ENCODE assay signal across 17 mouse cellular contexts in genomic region chr17:43072787-43073148, GRCm38 (mm10). TPM values are rescaled to one million over a fixed set of nuclear protein-coding genes. Genes with fewer than 3 reads are reported as not detected.
DNase-seq lines count a peak whose midpoint lies in the region; ATAC-seq and TF ChIP-seq lines count a peak whose summit lies in the region.
"Had no signal": no experiment of that assay in that cellular context is flagged by ENCODE, and none has a peak within 500 bp of the region (broad histone marks: within the 10 kb centered on the region; RNA-seq: fewer than 3 reads in every experiment).

No protein-coding gene starts in this region.

- no peaks in the 10 kb centered on the region for H3K27me3 ChIP-seq in heart, postnatal 0 days (ENCODE audit: control insufficient read depth, insufficient read depth, low read length)
- H3K27me3 ChIP-seq in liver, embryonic 14.5 days (ENCODE audit: control insufficient read depth, insufficient read depth, low read length), result no peaks in the 10 kb centered on the region
- H3K27me3 ChIP-seq in liver, embryonic 11.5 days (replicated peaks; ENCODE audit: control insufficient read depth, insufficient read depth, low read length), result no peaks in the 10 kb centered on the region
- H3K27me3 ChIP-seq in stomach, embryonic 15.5 days (replicated peaks), result no peaks in the 10 kb centered on the region
- H3K27me3 ChIP-seq: embryonic facial prominence, embryonic 12.5 days; midbrain, embryonic 15.5 days; Patski had no signal

- intact Hi-C loops in heart, postnatal 25 days (cut with DNase I), result no loop called here

- H3K27ac ChIP-seq in heart, postnatal 0 days (ENCODE audit: low read depth), result no peak overlapping the region
- H3K27ac ChIP-seq in liver, embryonic 14.5 days, result peak overlapping the region; percentile 72
- no peak overlapping the region for H3K27ac ChIP-seq in liver, embryonic 11.5 days (ENCODE audit: low read depth, low read length)
- peak overlapping the region; percentile 35; the same call in 1 of the 2 replicates for H3K27ac ChIP-seq in stomach, embryonic 15.5 days
- H3K27ac ChIP-seq: embryonic facial prominence, embryonic 12.5 days; heart, adult 2 months; midbrain, embryonic 15.5 days had no signal

- no peak overlapping the region for H3K9ac ChIP-seq in heart, postnatal 0 days (replicated peaks; ENCODE audit: low read depth, low read length)
- no peak overlapping the region for H3K9ac ChIP-seq in liver, embryonic 14.5 days (replicated peaks)
- no peak overlapping the region for H3K9ac ChIP-seq in liver, embryonic 11.5 days (ENCODE audit: low read depth, low read length)
- no peak overlapping the region for H3K9ac ChIP-seq in stomach, embryonic 15.5 days
- H3K9ac ChIP-seq: embryonic facial prominence, embryonic 12.5 days; midbrain, embryonic 15.5 days had no signal

- H3K4me1 ChIP-seq in heart, postnatal 0 days (ENCODE audit: control insufficient read depth, insufficient read depth), result no peaks in the 10 kb centered on the region; the same call in 1 of the 2 replicates
- peaks cover 37 to 44% of the 10 kb centered on the region in 2 experiments for H3K4me1 ChIP-seq in liver, embryonic 14.5 days (replicated peaks; ENCODE audit: control insufficient read depth in 2 of 2, insufficient read depth in 2 of 2, low read length in 1 of 2)
- H3K4me1 ChIP-seq in liver, embryonic 11.5 days (replicated peaks; ENCODE audit: control insufficient read depth, insufficient read depth, low read length), result peaks cover 19% of the 10 kb centered on the region
- H3K4me1 ChIP-seq in stomach, embryonic 15.5 days, result peaks cover 18% of the 10 kb centered on the region; the same call in 1 of the 2 replicates

- DNase-seq in heart, postnatal 0 days (ENCODE audit: low spot score), result no peak
- no peak for DNase-seq in heart, postnatal 25 days (ENCODE audit: low spot score)
- no peak for DNase-seq in liver, embryonic 14.5 days (ENCODE audit: low read depth in 3 of 3, low spot score in 3 of 3)
- DNase-seq in liver, embryonic 11.5 days (ENCODE audit: low spot score), result no peak
- DNase-seq in gastrocnemius, postnatal 10 days, result peak; percentile 20
- DNase-seq in cerebellum, postnatal 25 days, result no peak
- DNase-seq: adrenal gland, postnatal 36 days; B cell, adult 2 months; cerebellum, postnatal 14 days; kidney, postnatal 14 days; left cerebral cortex, postnatal 4 days had no signal

- TF ChIP-seq EP300 in heart, postnatal 0 days (IDR thresholded peaks at IDR 0.05; ENCODE audit: low read depth), result no peak
- TF ChIP-seq EP300 in liver, embryonic 14.5 days (IDR thresholded peaks at IDR 0.05; ENCODE audit: low read depth), result no peak

- H3K4me2 ChIP-seq in heart, postnatal 0 days (ENCODE audit: low read depth, low read length), result no peak overlapping the region
- H3K4me2 ChIP-seq in liver, embryonic 14.5 days (ENCODE audit: low read depth), result peak overlapping the region; percentile 60; the same call in 1 of the 2 replicates
- H3K4me2 ChIP-seq in liver, embryonic 11.5 days, result no peak overlapping the region
- no peak overlapping the region for H3K4me2 ChIP-seq in stomach, embryonic 15.5 days
- H3K4me2 ChIP-seq: embryonic facial prominence, embryonic 12.5 days; midbrain, embryonic 15.5 days had no signal

- 0 out of 2 replicates have a peak, but pooled peaks have one; percentile 26 for ATAC-seq in heart, postnatal 0 days (ENCODE audit: insufficient read depth, low read depth)
- no peak for ATAC-seq in liver, embryonic 14.5 days (ENCODE audit: insufficient read depth)
- no peak for ATAC-seq in liver, embryonic 11.5 days (replicated peaks; ENCODE audit: low FRiP score)
- ATAC-seq in stomach, embryonic 15.5 days (ENCODE audit: insufficient read depth, low FRiP score, low read depth), result no peak
- no peak for ATAC-seq in megakaryocyte progenitor cell, adult 5-6 weeks (replicated peaks; ENCODE audit: poor library complexity)
- ATAC-seq: midbrain, embryonic 15.5 days; Patski had no signal

- WGBS in heart, postnatal 0 days, result 39% methylated on average over 5 of the region's 5 CpGs
- 67% methylated on average over 5 of the region's 5 CpGs for WGBS in liver, embryonic 14.5 days (ENCODE audit: insufficient replicate concordance)
- WGBS in liver, embryonic 11.5 days, result 68% methylated on average over 5 of the region's 5 CpGs
- 58% methylated on average over 5 of the region's 5 CpGs for WGBS in stomach, embryonic 15.5 days

- no peak overlapping the region for H3K4me3 ChIP-seq in heart, postnatal 0 days (ENCODE audit: low read depth, low read length)
- H3K4me3 ChIP-seq in liver, embryonic 14.5 days (ENCODE audit: insufficient read depth in 1 of 2, low read depth in 2 of 2, low read length in 2 of 2), result no peak overlapping the region
- H3K4me3 ChIP-seq in liver, embryonic 11.5 days (ENCODE audit: low read depth, low read length), result no peak overlapping the region
- H3K4me3 ChIP-seq in stomach, embryonic 15.5 days (replicated peaks), result no peak overlapping the region
- H3K4me3 ChIP-seq: embryonic facial prominence, embryonic 12.5 days; heart, adult 2 months; midbrain, embryonic 15.5 days had no signal

- no peaks in the 10 kb centered on the region for H3K9me3 ChIP-seq in heart, postnatal 0 days (replicated peaks; ENCODE audit: control insufficient read depth, low read length)
- no peaks in the 10 kb centered on the region for H3K9me3 ChIP-seq in liver, embryonic 14.5 days (ENCODE audit: control insufficient read depth, low read length)
- no peaks in the 10 kb centered on the region for H3K9me3 ChIP-seq in liver, embryonic 11.5 days (ENCODE audit: control insufficient read depth, low read length)
- no peaks in the 10 kb centered on the region for H3K9me3 ChIP-seq in stomach, embryonic 15.5 days
- H3K9me3 ChIP-seq: embryonic facial prominence, embryonic 12.5 days; midbrain, embryonic 15.5 days had no signal

- TF ChIP-seq CTCF in heart, postnatal 0 days (IDR thresholded peaks at IDR 0.05; ENCODE audit: low read depth), result no peak
- no peak for TF ChIP-seq CTCF in liver, embryonic 14.5 days (IDR thresholded peaks at IDR 0.05; ENCODE audit: low read depth)

- H3K36me3 ChIP-seq in heart, postnatal 0 days (replicated peaks; ENCODE audit: control insufficient read depth, insufficient read depth, low read length), result no peaks in the 10 kb centered on the region
- H3K36me3 ChIP-seq in liver, embryonic 14.5 days (replicated peaks; ENCODE audit: control insufficient read depth, insufficient read depth, low read depth), result peaks cover 25% of the 10 kb centered on the region
- H3K36me3 ChIP-seq in liver, embryonic 11.5 days (ENCODE audit: control insufficient read depth, insufficient read depth, low read length), result peaks cover 6% of the 10 kb centered on the region; the same call in 1 of the 2 replicates
- H3K36me3 ChIP-seq in stomach, embryonic 15.5 days, result no peaks in the 10 kb centered on the region
- H3K36me3 ChIP-seq: embryonic facial prominence, embryonic 12.5 days had no signal

RNA-seq across cellular contexts. Expression of gene Tnfrsf21, which starts 56.4 kb away (rescaled TPM):
- total RNA-seq in heart, postnatal 0 days (2014; rRNA removed; ENCODE audit: low replicate concordance), result 8.2 and 10.6 TPM in 2 replicates
- 5.8 and 6.3 TPM in 2 replicates for polyA plus RNA-seq in heart, postnatal 0 days (2015; fragmentation: Nextera tagmentation; extraction: Ambion mirVana)
- total RNA-seq in heart, postnatal 25 days (2021), result 10 to 100 TPM in 1 of 2 experiments, 1 to 10 TPM in 1; 9.8 to 13.5 TPM
- 16.7 and 17.0 TPM in 2 replicates for polyA plus RNA-seq in liver, embryonic 14.5 days (2012; rRNA removed)
- polyA plus RNA-seq in liver, embryonic 14.5 days (2014; fragmentation: Nextera tagmentation; extraction: Ambion mirVana), result 21.2 and 23.9 TPM in 2 replicates
- 30.8 and 36.0 TPM in 2 replicates for polyA plus RNA-seq in liver, embryonic 11.5 days (2014; fragmentation: Nextera tagmentation; extraction: Ambion mirVana)
- 10 to 100 TPM; 34.7 to 41.4 TPM for total RNA-seq in gastrocnemius, postnatal 10 days (2021)
- 30.9 and 31.2 TPM in 2 replicates for polyA plus RNA-seq in stomach, embryonic 15.5 days (2015; fragmentation: Nextera tagmentation; extraction: Ambion mirVana)
- total RNA-seq in megakaryocyte progenitor cell, adult 5-6 weeks (2015), result 58.2 and 69.6 TPM in 2 replicates
- 47.0 and 49.0 TPM in 2 replicates for total RNA-seq in megakaryocyte progenitor cell, adult 5-6 weeks (2017)

Comparison
In these comparisons a context has a peak if more than half of its experiments do, and no peak if none do; other contexts are left out.
1. H3K27ac ChIP-seq: peak in liver, embryonic 14.5 days (single experiment) and stomach, embryonic 15.5 days (single experiment); none in heart, postnatal 0 days (single experiment) and liver, embryonic 11.5 days (single experiment).